Mouse (Mus musculus): ENCODE results near the gene Ndufc2. TPM values are rescaled to one million over a fixed set of nuclear protein-coding genes. Genes with fewer than 3 reads are reported as not detected.
A peak's percentile ranks its signal among the peaks of the same experiment; 100 is the strongest.

Gene Ndufc2
- polyA plus RNA-seq, 1 experiment from 2014 or later, result 323 TPM

DNA sequence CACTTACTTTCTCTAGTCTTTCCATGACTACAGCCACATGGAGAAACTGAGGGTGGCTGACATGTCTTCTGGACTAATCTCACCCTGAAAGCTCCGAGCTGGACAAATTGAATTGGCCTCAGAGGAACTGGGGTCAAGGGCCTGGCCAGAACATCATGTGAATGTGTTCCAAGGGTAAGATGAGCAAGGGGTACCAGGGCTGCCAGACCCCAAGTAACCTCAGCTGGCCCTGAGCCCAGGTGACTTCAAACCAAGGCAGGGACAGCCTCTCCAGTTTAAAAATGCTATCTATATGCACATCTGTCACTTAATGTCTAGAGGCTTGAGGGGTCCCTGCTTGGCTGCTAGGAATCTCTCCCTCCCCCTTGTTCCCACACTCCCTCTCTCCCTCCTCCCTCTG, 20.6 kb downstream of the Ndufc2 start:
- no peak overlapping the region for H3K4me2 ChIP-seq (ENCODE audit: low read depth, low read length)

DNA sequence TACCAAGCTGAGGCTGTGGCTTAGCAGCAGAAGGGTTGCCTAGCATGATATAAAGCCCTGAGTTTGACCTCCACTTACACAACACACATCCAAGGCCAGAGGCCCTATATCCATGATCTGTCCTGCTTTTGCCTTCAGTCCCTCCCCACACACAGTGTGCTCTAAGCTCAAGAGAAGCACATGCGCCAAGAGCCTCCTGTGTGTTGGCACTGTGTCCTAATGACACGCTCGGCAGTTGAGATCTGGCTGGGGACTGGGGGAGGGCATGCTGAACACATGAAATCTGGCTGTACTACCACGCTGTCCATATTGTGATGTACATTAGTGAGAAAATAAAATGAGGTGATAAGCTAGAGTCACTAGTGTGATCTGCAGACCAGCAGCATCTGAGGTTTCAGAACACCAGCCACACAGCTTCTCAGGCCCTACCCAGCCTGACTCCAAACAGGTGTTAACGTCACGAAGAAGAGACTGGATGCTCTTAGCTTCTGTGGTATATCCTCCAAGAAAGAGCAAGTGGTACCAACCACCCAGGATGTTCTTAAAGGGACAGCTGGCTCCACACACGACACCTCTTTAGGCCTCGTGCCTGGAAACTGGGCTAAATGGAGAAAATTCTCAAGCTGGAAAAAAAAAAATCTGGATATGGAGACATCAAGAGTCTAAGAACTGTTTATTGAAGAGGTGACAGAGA, 21.3 kb downstream of the Ndufc2 start:
- no peak for TF ChIP-seq CTCF (IDR thresholded peaks at IDR 0.05; ENCODE audit: low read depth)
- no peak for TF ChIP-seq EP300 (IDR thresholded peaks at IDR 0.05; ENCODE audit: low read depth)
- no peaks in the 10 kb centered on the region for H3K36me3 ChIP-seq (replicated peaks; ENCODE audit: insufficient read depth, low read length)
- no peak overlapping the region for H3K4me3 ChIP-seq (ENCODE audit: low read depth, low read length)
- peak; percentile 22; the same call in 1 of the 2 replicates for ATAC-seq
- no peak overlapping the region for H3K27ac ChIP-seq (ENCODE audit: low read depth)
- no peak overlapping the region for H3K9ac ChIP-seq (replicated peaks)
- H3K9me3 ChIP-seq (ENCODE audit: low read length), result no peaks in the 10 kb centered on the region
- 76% methylated on average over 8 of the region's 8 CpGs for WGBS (ENCODE audit: insufficient replicate concordance)
- H3K4me1 ChIP-seq (ENCODE audit: insufficient read depth), result peaks cover 15% of the 10 kb centered on the region
- H3K4me2 ChIP-seq (ENCODE audit: low read depth, low read length), result no peak overlapping the region
- no peaks in the 10 kb centered on the region for H3K27me3 ChIP-seq (ENCODE audit: insufficient read depth, low read length)
- DNase-seq, result no peak

More for the DNA sequence above, 20.6 kb downstream of the Ndufc2 start:
- Histone ChIP-seq H3K27ac (ENCODE audit: low read depth) (no peak overlapping the region), H3K9ac (replicated peaks) (no peak overlapping the region), H3K36me3 (replicated peaks; ENCODE audit: insufficient read depth, low read length) (no peaks in the 10 kb centered on the region), H3K9me3 (ENCODE audit: low read length) (no peaks in the 10 kb centered on the region), H3K27me3 (ENCODE audit: insufficient read depth, low read length) (no peaks in the 10 kb centered on the region), H3K4me3 (ENCODE audit: low read depth, low read length) (no peak overlapping the region), H3K4me1 (ENCODE audit: insufficient read depth) (peaks cover 15% of the 10 kb centered on the region)
- no peak for TF ChIP-seq EP300 (IDR thresholded peaks at IDR 0.05; ENCODE audit: low read depth)
- no peak for TF ChIP-seq CTCF (IDR thresholded peaks at IDR 0.05; ENCODE audit: low read depth)
- ATAC-seq (no peak), DNase-seq (no peak)
- 77% methylated on average over 1 of the region's 1 CpGs for WGBS (ENCODE audit: insufficient replicate concordance)

DNA sequence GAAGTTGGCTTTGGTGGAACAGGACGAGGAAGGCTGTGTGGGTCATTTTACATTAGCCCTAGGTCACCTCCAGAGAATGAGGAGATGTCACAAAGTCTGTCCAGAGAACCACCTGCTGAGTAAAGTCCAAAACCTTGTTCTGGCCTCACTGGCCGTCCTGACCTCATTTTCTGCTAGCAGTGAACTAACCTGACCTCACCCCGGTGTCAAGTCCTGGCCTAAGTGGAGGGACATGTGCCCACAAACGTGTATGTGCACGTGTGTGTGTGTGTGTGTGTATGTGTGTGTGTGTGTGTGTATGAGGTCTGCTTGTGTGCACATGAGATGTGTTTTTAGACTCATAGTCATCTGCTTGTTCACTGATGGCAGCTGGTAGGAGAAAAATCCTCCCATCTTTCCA, 24.0 kb downstream of the Ndufc2 start:
- no peak for TF ChIP-seq EP300 (IDR thresholded peaks at IDR 0.05; ENCODE audit: low read depth)
- no peak for TF ChIP-seq CTCF (IDR thresholded peaks at IDR 0.05; ENCODE audit: low read depth)
- Histone ChIP-seq H3K9me3 (ENCODE audit: low read length) (no peaks in the 10 kb centered on the region), H3K4me2 (ENCODE audit: low read depth, low read length) (no peak overlapping the region), H3K36me3 (replicated peaks; ENCODE audit: insufficient read depth, low read length) (no peaks in the 10 kb centered on the region), H3K4me1 (ENCODE audit: insufficient read depth) (peaks cover 6% of the 10 kb centered on the region), H3K4me3 (ENCODE audit: low read depth, low read length) (no peak overlapping the region), H3K9ac (replicated peaks) (0 out of 2 replicates have a peak overlapping the region, but pooled peaks have one; percentile 6), H3K27me3 (ENCODE audit: insufficient read depth, low read length) (no peaks in the 10 kb centered on the region), H3K27ac (ENCODE audit: low read depth) (no peak overlapping the region)
- peak; percentile 46 for DNase-seq
- 41% methylated on average over 5 of the region's 5 CpGs for WGBS (ENCODE audit: insufficient replicate concordance)
- ATAC-seq, result peak; percentile 85

DNA sequence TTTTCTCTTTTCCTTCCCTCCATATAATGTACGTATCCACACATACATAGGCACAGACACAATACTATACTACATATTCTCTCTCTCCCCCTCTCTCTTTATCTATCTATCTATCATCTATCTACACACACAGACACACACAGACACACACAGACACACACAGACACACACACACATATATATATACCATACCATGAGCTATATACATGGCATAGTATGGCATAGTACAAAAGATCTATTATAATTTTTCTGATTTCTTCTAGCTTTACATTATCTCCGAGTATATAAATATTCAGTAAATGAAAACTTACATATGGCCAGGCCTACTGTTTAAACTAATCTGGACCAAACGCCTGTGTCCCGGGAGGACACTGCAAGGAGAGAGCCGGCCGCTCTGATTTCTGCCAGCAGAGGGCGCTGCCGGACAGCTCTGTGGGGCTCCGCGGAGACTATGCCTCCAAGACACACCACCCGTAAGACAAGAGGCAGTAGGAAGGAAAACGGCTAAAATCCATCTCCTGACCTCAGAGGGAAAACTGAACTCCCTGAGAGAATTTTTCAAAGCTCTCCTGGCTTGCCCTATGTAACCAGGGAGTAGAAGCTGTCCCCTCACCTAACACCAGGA, 24.9 kb downstream of the Ndufc2 start:
- ATAC-seq (peak; percentile 58), DNase-seq (peak; percentile 92)
- H3K4me2 ChIP-seq (ENCODE audit: low read depth, low read length), result no peak overlapping the region
- no peaks in the 10 kb centered on the region for H3K36me3 ChIP-seq (replicated peaks; ENCODE audit: insufficient read depth, low read length)
- no peak overlapping the region for H3K4me3 ChIP-seq (ENCODE audit: low read depth, low read length)
- no peak overlapping the region for H3K9ac ChIP-seq (replicated peaks)
- H3K9me3 ChIP-seq (ENCODE audit: low read length), result no peaks in the 10 kb centered on the region
- WGBS (ENCODE audit: insufficient replicate concordance), result 9% methylated on average over 12 of the region's 12 CpGs
- H3K27ac ChIP-seq (ENCODE audit: low read depth), result no peak overlapping the region
- no peaks in the 10 kb centered on the region for H3K27me3 ChIP-seq (ENCODE audit: insufficient read depth, low read length)
- peaks cover 1% of the 10 kb centered on the region for H3K4me1 ChIP-seq (ENCODE audit: insufficient read depth)
- TF ChIP-seq CTCF (IDR thresholded peaks at IDR 0.05; ENCODE audit: low read depth) (peak; percentile 97), EP300 (IDR thresholded peaks at IDR 0.05; ENCODE audit: low read depth) (no peak)

DNA sequence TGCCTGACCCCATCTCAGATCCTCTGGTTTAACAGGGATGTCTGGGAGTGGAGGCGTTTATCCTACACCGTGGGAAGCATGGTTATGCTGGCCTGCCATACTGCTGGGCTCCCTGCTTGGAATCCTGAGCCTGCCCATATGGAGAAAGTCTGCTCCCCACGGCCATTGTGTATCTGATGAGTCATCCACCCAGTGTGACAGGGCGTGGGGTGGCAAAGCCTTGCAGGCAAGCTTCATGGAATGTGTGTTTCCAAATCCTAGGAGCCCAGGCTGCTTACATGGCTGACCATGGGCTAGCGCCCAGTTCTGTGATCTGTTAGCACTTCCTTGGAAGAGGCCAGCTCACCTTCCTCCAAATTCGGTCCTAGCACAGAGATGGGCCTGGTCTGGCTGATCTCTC, 26.8 kb downstream of the Ndufc2 start:
- H3K36me3 ChIP-seq (replicated peaks; ENCODE audit: insufficient read depth, low read length), result no peaks in the 10 kb centered on the region
- ATAC-seq, result no peak
- TF ChIP-seq EP300 (IDR thresholded peaks at IDR 0.05; ENCODE audit: low read depth), result no peak
- no peak for TF ChIP-seq CTCF (IDR thresholded peaks at IDR 0.05; ENCODE audit: low read depth)
- no peaks in the 10 kb centered on the region for H3K9me3 ChIP-seq (ENCODE audit: low read length)
- no peak overlapping the region for H3K4me3 ChIP-seq (ENCODE audit: low read depth, low read length)
- 69% methylated on average over 6 of the region's 6 CpGs for WGBS (ENCODE audit: insufficient replicate concordance)
- DNase-seq, result no peak
- H3K9ac ChIP-seq (replicated peaks), result no peak overlapping the region
- H3K27ac ChIP-seq (ENCODE audit: low read depth), result no peak overlapping the region
- peaks cover 4% of the 10 kb centered on the region for H3K4me1 ChIP-seq (ENCODE audit: insufficient read depth)
- H3K27me3 ChIP-seq (ENCODE audit: insufficient read depth, low read length), result no peaks in the 10 kb centered on the region
- H3K4me2 ChIP-seq (ENCODE audit: low read depth, low read length), result no peak overlapping the region

DNA sequence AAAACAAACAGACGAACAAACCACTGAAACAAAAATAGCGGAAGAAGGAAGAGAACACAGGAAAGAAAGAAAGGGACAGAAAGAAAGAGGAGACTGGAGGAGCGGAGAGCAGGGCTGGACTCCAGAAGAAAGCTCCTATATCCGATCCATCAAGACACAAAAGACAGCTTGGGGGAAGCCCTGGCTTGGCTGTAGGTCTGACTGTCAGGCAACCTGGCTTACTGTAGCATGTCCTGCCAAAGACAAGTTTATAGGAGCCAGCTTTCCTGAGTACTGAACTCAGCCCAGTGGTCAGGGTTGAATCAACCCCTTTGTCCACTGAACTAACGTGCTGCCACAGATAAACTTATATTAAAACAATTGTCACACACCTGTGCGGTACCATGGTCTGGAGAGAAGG, 27.5 kb downstream of the Ndufc2 start:
- Histone ChIP-seq H3K4me1 (ENCODE audit: insufficient read depth) (peaks cover 4% of the 10 kb centered on the region), H3K4me2 (ENCODE audit: low read depth, low read length) (no peak overlapping the region), H3K9me3 (ENCODE audit: low read length) (no peaks in the 10 kb centered on the region), H3K4me3 (ENCODE audit: low read depth, low read length) (no peak overlapping the region), H3K27me3 (ENCODE audit: insufficient read depth, low read length) (no peaks in the 10 kb centered on the region), H3K36me3 (replicated peaks; ENCODE audit: insufficient read depth, low read length) (no peaks in the 10 kb centered on the region), H3K27ac (ENCODE audit: low read depth) (no peak overlapping the region), H3K9ac (replicated peaks) (no peak overlapping the region)
- 77% methylated on average over 6 of the region's 6 CpGs for WGBS (ENCODE audit: insufficient replicate concordance)
- no peak for TF ChIP-seq EP300 (IDR thresholded peaks at IDR 0.05; ENCODE audit: low read depth)
- TF ChIP-seq CTCF (IDR thresholded peaks at IDR 0.05; ENCODE audit: low read depth), result no peak
- DNase-seq, result no peak
- no peak for ATAC-seq

Data from liver, postnatal 0 days (tissue).